Mouse (Mus musculus) granulocyte monocyte progenitor cell, adult 5-6 weeks (primary cell): ENCODE measurements around the gene Lhx8. TPM values are rescaled to one million over a fixed set of nuclear protein-coding genes. Genes with fewer than 3 reads are reported as not detected.
A peak's percentile ranks its signal among the peaks of the same experiment; 100 is the strongest.

Experiments used
- ATAC-seq: replicated peaks from 2 replicates; pipeline ENCODE4 v1.8.0; 2016; ENCODE audit warnings: mild to moderate bottlenecking, moderate TSS enrichment, inconsistent platforms; ENCODE audit not compliant: poor library complexity, severe bottlenecking
- total RNA-seq, 2 experiments: library from RNA; stranded (forward) in 1 of 2; stranded (reverse) in 1 of 2; fragments of 200-712, 200-1000 nt in 1 of 2; fragments of >200 nt in 1 of 2; fragmentation: Nextera tagmentation in 1 of 2; gene quantifications; 2 replicates each; pipeline ENCODE4 v1.2.3; 2014 to 2017

Gene Lhx8
- total RNA-seq (2014; fragmentation: Nextera tagmentation) (not detected in 2 replicates), total RNA-seq (2017) (not detected in 2 replicates)

DNA sequence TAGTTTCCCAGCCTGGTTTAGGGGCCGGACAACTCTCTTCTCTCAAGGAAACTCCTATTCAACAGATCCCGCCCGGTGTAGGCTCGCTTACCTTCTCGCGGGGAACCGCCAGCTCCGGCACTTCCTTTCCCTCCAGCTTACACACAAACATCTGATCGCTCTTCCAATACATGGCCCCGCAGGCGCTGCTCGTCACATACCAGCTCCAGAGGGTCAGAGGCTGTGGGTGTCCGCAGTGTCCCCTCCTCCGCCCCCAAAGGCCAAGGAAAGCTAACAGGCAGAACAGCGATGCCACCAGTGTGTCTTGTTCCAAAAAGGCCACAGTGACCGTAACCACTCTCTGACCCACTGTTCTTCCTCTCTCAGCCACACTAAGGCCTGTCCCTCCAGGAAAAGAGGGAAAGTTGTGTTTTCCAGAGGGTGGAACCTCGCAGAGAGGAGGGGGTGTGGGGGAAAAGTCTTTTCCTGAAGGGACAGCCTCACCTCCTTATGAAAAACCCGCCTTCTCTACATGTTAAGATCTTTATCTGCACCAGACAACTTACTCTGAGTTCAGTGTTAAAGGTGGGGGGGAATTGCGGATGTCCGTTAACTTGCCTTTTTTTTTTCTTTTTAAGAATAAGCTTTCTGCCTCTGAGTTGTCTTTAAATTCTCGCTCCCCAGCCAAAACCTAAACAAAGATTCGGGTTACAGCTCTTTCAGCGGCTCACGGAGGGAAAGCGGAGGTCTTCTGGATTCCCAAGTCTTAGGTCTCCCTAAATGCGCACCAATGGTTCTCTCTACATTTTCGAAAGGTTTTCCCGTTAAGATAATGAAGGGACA lies at the start of gene Lhx8:
Gene Lhx8, minus strand, starts transcription at position 479 of the 822 bp plus-strand sequence.
- no peak for ATAC-seq

DNA sequence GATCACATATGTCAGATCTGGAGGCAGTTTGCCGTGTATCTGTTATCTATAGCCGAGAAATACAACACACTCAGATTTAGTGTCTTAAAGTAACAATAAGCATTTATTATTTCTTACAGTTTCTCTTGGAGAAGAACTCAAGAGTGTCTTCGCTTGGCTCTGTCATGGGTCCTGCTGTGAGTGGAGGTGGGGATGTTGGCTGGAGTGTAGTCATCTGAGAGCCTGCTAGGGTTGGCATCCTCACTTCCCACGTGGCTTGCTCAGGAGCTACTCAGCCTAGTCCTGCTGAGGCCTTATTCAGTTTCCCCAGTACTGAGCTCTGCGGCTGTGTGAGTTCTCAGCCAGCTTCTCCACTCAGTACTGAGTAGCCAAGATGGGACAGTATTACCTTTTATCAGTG lies 43.1 kb upstream of the Lhx8 start:
- ATAC-seq: no peak

GRCm38 (mm10) chr3:154372688-154373087 lies 42.2 kb upstream of the Lhx8 start:
- no peak for ATAC-seq

DNA sequence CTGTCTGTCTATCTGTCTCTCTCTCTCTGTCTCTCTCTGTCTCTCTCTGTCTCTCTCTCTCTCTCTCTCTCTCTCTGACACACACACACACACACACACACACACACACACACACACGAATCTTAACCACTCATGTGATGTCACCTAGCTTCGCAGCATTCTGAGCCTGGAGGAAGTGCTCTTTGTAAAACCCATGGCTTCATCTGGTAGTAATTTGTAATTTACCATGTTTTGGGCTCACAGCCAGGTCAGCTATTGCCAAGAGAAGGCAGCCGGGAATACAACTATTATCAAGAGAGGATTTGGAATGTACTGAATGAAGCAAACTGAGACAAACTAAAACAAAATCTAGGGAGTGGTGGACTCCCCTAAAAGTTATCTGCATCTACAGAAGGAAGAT lies 36.9 kb upstream of the Lhx8 start:
- no peak for ATAC-seq

GRCm38 (mm10) chr3:154364604-154365209 lies 34.2 kb upstream of the Lhx8 start:
- ATAC-seq: 0 out of 2 replicates have a peak, but pooled peaks have one; percentile 46

DNA sequence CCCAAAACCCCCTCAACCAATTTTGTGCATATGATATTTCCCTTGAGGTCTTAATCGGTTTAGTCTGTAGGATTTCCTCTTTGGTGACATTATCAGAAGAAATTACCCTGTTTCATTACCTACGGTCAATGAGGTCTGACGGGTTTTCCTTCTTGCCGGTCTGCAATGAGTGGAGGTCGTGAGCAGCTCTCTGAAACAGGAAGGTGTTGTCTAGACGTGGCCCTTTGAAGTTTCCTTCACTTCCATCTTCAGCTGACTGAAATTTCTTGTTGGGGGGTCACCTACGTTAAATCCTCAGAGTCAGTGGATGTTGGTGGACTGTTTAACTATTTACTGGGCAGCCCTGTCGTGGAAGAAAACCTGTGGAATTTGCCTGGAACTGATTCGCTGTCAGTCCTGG lies 33.0 kb upstream of the Lhx8 start:
- no peak for ATAC-seq

- no peak for ATAC-seq
Observed at GRCm38 (mm10) chr3:154359231-154359630, 28.8 kb upstream of the Lhx8 start.

GRCm38 (mm10) chr3:154340294-154340914 lies 9.9 kb upstream of the Lhx8 start:
- ATAC-seq: no peak

DNA sequence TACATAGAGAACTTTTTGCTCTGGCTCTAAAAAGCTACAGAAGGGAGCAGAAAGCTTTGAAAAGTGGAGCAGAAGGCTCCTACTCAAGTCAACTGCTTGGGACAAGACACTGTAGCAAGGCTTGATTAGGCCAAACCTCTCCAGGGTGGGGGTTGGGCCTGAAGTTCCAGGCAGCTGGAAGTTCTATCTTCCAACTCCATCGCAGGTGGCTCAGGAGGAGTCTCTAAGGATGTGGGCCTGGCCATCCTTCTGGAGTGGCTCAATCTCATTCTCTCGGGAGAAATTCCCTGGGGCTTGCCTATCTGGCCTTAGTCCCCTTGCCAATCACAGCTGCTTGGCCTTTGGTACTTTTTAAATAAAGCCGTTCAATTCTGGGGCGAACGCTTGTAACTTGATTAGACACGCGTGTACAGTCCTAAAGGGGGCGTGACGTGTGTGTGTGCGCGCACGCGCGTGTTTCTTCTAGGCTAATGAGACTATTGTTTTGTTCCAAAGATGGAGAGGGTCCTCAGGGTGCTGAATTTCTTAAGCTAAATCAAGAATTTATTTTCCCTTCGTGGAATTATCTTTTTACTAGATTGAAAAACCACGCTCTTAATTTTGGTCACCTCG lies 9.3 kb upstream of the Lhx8 start:
- ATAC-seq: no peak

DNA sequence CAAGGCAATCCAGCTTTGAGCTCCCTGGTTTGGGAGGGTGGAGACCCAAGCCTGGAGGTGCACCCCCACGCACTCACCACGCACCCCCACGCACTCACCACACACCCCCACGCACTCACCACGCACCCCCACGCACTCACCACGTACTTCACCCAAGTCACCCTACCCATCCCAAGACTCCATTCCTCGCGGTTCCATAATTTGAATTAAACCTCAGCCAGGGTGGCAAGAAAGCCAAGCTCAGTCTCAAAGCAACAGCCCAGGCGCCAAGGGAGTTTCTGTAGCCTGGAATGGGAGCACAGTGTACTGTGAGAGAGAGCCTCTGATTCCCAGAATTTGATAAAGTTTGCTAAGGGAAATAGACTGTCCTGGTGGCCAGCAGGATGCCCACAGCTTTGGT lies 4.3 kb upstream of the Lhx8 start:
- no peak for ATAC-seq

- ATAC-seq: 0 out of 2 replicates have a peak, but pooled peaks have one; percentile 14
Observed at GRCm38 (mm10) chr3:154333401-154333999, 3.0 kb upstream of the Lhx8 start.

DNA sequence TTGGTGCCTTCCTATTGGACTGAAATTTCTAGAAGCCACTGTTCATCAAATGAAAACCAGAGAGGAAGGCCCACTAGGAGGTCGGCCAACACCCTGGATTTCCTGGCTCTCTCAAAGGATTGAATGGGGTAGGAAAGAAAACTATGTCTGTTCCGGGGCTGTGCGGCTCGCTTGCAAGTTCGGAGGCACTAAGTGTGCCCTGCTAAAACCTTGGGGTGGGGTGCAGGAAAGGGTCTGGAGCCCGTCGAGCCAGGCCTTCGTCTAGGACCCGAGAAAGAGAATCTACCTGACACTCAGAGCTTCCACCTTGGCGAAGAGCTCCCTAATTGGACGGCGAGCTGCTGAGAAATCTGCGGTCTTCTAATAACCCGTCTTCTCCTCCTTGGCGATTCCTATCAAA lies 2.5 kb upstream of the Lhx8 start:
- no peak for ATAC-seq

DNA sequence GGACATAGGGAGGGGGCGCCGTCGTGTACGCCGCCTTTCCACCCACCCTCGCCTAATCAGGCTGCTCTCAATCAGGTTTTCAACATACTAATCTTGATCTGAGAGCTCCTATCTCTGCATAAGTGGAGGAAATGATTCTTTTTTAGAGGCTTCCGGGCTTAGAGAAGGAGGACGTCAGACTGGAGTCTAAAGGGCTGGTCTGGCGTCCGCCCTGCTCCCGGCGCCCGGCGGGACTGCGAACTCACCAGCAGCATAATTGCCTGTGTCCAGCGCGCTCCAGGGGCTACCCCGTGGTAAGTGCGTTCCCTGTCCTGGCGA lies 1.7 kb upstream of the Lhx8 start:
- peak; percentile 36 for ATAC-seq

GRCm38 (mm10) chr3:154331506-154332212 lies 1.2 kb upstream of the Lhx8 start:
- ATAC-seq: peak; percentile 78

GRCm38 (mm10) chr3:154331003-154331340 lies 513 bp upstream of the Lhx8 start:
- ATAC-seq: no peak

DNA sequence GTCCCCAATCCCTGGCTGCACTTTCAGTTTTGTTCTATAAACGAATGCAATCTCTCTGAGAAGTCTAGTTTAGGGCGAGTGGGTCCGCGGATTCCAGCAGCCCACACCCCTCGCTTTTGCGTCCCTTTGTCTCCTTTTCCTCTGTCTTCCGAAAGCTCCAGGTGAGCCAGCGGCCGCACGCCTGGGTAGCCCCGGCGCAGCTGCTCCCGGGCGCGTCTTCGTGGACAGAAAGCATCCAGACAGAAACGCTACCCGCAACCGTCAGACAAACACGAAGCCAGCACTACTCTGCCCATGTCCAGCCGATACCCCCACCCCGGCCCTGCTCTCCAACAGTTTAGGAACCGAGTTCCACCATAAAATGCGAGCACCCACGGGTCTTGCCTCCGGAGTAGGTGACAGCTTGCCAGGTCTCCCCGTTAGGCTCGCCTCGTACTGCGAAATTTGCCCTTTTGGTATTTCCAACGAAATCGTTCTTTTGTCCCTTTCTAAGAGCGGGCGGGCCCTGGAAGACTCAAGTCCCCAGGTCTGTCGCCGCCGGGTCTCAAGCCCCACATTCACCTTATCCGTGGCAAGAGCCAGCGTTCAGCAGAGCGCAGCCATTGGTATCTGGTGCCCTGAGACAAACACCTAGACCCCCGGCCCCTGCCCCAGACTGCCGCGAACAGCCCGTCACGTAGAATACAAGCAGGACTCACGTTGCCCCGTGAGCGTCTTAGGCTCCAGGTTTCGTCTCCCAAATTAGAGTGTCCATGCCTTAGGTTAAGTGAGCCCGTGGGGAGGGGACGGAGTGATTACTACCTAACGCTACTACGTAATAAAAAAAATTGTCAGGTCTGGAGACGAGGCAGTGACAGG lies 907 bp downstream of the Lhx8 start:
- ATAC-seq: no peak

- ATAC-seq: no peak
Observed at GRCm38 (mm10) chr3:154328721-154329322, 1.6 kb downstream of the Lhx8 start.

DNA sequence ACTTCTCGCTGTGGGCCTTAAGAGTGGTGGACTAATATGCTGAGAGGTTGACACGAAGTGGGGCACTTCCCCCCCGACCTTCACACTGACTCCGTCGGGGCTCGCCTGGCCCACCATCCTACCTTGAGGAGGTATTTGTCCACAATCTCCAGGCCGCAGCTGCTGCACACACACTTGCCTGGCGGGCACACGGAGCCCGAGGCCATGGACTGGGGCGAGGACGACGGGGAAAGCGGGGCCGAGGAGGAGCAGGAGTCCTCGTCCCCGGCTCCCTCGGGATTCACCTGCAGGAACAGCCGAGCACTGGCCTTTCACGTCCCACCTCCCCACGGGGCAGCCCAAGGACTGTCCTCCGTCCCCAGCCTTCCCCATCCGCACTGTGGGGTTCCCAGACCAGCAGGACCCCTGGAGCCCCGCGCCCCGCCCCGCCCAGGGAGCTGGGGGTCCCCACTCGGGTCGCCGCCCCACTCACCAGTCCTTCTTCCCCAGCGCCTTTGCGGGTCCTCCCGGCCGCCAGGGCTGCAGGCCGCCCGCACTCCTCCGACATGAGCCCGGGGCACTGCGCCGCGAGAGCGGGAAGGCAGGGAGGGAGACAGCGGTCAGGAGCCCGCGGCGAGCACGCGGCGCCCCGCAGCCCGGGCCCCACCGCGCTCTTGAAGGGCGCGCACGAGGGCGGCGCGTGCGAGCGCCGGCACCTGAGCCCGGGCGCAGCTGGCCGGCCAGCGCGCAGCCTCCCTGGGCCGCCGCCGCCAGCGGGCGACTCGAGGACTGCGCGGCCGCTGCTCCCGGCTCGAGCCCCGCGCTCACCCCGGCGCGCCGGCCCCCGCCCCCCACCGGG lies 2.4 kb downstream of the Lhx8 start:
- no peak for ATAC-seq
